In the genomic region with DNA sequence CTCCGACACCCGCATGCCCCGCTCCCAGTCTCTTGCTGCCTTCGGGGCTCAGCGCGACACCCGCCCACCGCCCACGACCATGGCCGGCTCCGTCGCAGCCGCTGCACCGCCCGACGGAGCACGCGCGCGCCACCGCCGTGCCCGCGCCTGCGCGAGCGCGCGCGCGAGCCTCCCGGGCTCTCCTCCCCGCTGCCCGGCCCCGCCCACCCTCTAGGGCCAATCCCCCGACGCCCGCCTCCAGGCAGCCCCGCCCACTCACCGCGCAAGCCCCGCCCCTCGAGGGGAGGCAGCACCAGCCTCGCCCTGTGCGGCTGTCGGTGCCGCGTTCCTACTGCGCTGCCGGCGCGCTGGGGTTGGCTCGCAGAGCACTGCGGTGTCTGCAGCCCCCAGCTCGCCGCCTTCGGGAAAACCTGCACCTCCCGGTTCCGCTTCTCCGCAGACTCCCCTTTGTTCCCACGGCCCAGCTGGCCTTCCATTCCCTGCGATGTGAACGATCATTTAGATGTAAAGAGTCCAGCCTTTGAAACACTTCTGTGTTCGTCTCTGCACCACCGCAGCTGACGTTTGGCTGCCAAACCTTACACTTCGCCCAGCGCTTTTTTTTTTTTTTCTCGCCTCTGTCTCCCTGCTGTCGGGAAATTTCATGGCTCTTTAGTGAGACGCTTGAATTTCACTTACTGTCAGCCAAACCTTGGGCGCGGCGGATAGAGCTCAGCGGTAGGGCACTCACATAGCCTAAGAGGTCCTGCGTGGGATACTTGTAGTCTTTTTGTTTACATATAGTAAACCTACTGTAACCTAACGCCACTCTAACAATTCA, we compare ENCODE assay signal across 8 mouse cellular contexts. TPM values are rescaled to one million over a fixed set of nuclear protein-coding genes. Genes with fewer than 3 reads are reported as not detected.
DNase-seq lines count a peak whose midpoint lies in the region; ATAC-seq lines count a peak whose summit lies in the region.

A gene (minus strand): TSS at position 559 of the 820 bp plus-strand sequence.

- under 1% methylated on average over 20 of the region's 77 CpGs for WGBS in embryonic facial prominence, embryonic 14.5 days
- WGBS in kidney, embryonic 14.5 days, result 0% methylated on average over 59 of the region's 77 CpGs
- WGBS in limb, embryonic 15.5 days, result under 1% methylated on average over 76 of the region's 77 CpGs

- H3K4me2 ChIP-seq in embryonic facial prominence, embryonic 14.5 days (ENCODE audit: low read depth, low read length), result peak within 1 kb of the TSS; percentile 80
- peak within 1 kb of the TSS; percentile 81 for H3K4me2 ChIP-seq in kidney, embryonic 14.5 days (replicated peaks; ENCODE audit: low read depth, low read length)
- H3K4me2 ChIP-seq in limb, embryonic 15.5 days, result peak within 1 kb of the TSS; percentile 75

- peak; percentile 80 for DNase-seq in 3T3-L1 (ENCODE audit: low read depth, low spot score)
- peak; percentile 97 to 99 for DNase-seq in adrenal gland, postnatal 4 days (ENCODE audit: low spot score in 2 of 2)
- DNase-seq in embryonic facial prominence, embryonic 14.5 days (ENCODE audit: low spot score), result peak; percentile 94
- peak; percentile 93 to 95 for DNase-seq in heart, adult 9 months (ENCODE audit: low spot score in 2 of 2)
- DNase-seq in monocyte, adult 2 months (ENCODE audit: low read depth in 1 of 2, low spot score in 2 of 2), result peak; percentile 88 to 95
- peak; percentile 94 to 96 for DNase-seq in spleen, postnatal 36 days (ENCODE audit: low spot score in 2 of 2)

- peak; percentile 95 for ATAC-seq in embryonic facial prominence, embryonic 14.5 days (ENCODE audit: low read depth)
- ATAC-seq in kidney, embryonic 14.5 days (ENCODE audit: low FRiP score, low TSS enrichment), result peak; percentile 97
- peak; percentile 95 for ATAC-seq in limb, embryonic 15.5 days (ENCODE audit: insufficient number of reproducible peaks, low FRiP score, low TSS enrichment, low read depth)

- no peaks in the 10 kb centered on the region for H3K9me3 ChIP-seq in embryonic facial prominence, embryonic 14.5 days (ENCODE audit: control insufficient read depth, low read length)
- H3K9me3 ChIP-seq in kidney, embryonic 14.5 days (ENCODE audit: control insufficient read depth, low read length), result no peaks in the 10 kb centered on the region
- H3K9me3 ChIP-seq in limb, embryonic 15.5 days, result no peaks in the 10 kb centered on the region

- H3K36me3 ChIP-seq in embryonic facial prominence, embryonic 14.5 days (ENCODE audit: control insufficient read depth, insufficient read depth, low read length), result no peaks in the 10 kb centered on the region
- H3K36me3 ChIP-seq in kidney, embryonic 14.5 days (ENCODE audit: control insufficient read depth, insufficient read depth, low read length), result no peaks in the 10 kb centered on the region
- no peaks in the 10 kb centered on the region for H3K36me3 ChIP-seq in limb, embryonic 15.5 days

- no peaks in the 10 kb centered on the region; the same call in 1 of the 2 replicates for H3K27me3 ChIP-seq in embryonic facial prominence, embryonic 14.5 days (replicated peaks; ENCODE audit: control insufficient read depth, insufficient read depth, low read length)
- H3K27me3 ChIP-seq in kidney, embryonic 14.5 days (ENCODE audit: control insufficient read depth, insufficient read depth, low read length), result peaks cover 17% of the 10 kb centered on the region; the same call in 1 of the 2 replicates
- peaks cover 17% of the 10 kb centered on the region for H3K27me3 ChIP-seq in limb, embryonic 15.5 days

- H3K4me3 ChIP-seq in embryonic facial prominence, embryonic 14.5 days (ENCODE audit: low read depth, low read length), result peak within 1 kb of the TSS; percentile 81
- peak within 1 kb of the TSS; percentile 70 for H3K4me3 ChIP-seq in kidney, embryonic 14.5 days (ENCODE audit: low read length)
- H3K4me3 ChIP-seq in limb, embryonic 15.5 days, result peak within 1 kb of the TSS; percentile 92

- H3K27ac ChIP-seq in embryonic facial prominence, embryonic 14.5 days (replicated peaks; ENCODE audit: low read depth, low read length), result peak within 1 kb of the TSS; percentile 78
- no peak within 1 kb of the TSS for H3K27ac ChIP-seq in kidney, embryonic 14.5 days (ENCODE audit: low read depth, low read length)
- peak within 1 kb of the TSS; percentile 73 for H3K27ac ChIP-seq in limb, embryonic 15.5 days

- H3K4me1 ChIP-seq in embryonic facial prominence, embryonic 14.5 days (ENCODE audit: control insufficient read depth, insufficient read depth, low read length), result 0 out of 2 replicates have a peak, but pooled peaks cover 3% of the 10 kb centered on the region
- 0 out of 2 replicates have a peak, but pooled peaks cover 3% of the 10 kb centered on the region for H3K4me1 ChIP-seq in kidney, embryonic 14.5 days (ENCODE audit: control insufficient read depth, insufficient read depth, low read length)
- 0 out of 2 replicates have a peak, but pooled peaks cover 3% of the 10 kb centered on the region for H3K4me1 ChIP-seq in limb, embryonic 15.5 days

- H3K9ac ChIP-seq in embryonic facial prominence, embryonic 14.5 days (ENCODE audit: low read depth, low read length), result peak within 1 kb of the TSS; percentile 74
- H3K9ac ChIP-seq in kidney, embryonic 14.5 days (ENCODE audit: low read depth, low read length), result peak within 1 kb of the TSS; percentile 66
- H3K9ac ChIP-seq in limb, embryonic 15.5 days, result peak within 1 kb of the TSS; percentile 57

RNA-seq across cellular contexts. Expression of the gene that starts here (rescaled TPM):
- total RNA-seq in adrenal gland, postnatal 4 days (2021), result 10 to 100 TPM in 1 of 2 experiments, 1 to 10 TPM in 1; 9.4 to 10.2 TPM
- polyA plus RNA-seq in embryonic facial prominence, embryonic 14.5 days (2014; fragmentation: Nextera tagmentation; extraction: Ambion mirVana), result 1.3 and 1.6 TPM in 2 replicates
- polyA plus RNA-seq in kidney, embryonic 14.5 days (2014; fragmentation: Nextera tagmentation; extraction: Ambion mirVana), result 1.0 and 1.1 TPM in 2 replicates
- polyA plus RNA-seq in limb, embryonic 15.5 days (2015; fragmentation: Nextera tagmentation; extraction: Ambion mirVana), result 1.8 and 2.1 TPM in 2 replicates
